Mouse (Mus musculus) right cerebral cortex, postnatal 14 days (tissue): ENCODE results near the gene H2-DMb2.

ENCODE experiments used
- DNase-seq: peaks from one replicate; pipeline ENCODE4 v3.0.0; 2022

H2-DMb2 gene

DNA sequence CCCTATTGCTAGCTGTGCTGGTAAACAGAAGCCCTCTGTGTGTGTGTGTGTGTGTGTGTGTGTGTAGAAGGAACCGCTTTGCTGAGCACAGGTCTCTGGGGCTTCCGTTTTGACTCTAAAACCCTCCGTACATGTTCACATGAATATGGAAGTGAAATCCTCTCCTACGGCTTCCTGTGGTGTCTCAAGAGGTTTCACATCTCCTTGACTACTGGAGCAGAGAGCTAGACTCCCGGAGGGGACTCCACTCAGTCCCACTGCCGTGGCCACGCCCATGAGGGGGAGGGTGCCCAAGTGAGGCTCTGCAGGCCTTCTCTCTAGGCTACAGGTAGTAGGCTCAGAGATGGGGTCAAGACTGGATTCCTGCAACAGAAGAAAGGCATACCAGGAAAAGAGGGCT is at the start of gene H2-DMb2:
Gene H2-DMb2 (plus strand): TSS at position 275 of the 400 bp plus-strand sequence.
- no peak for DNase-seq

GRCm38 (mm10) chr17:34094283-34095035 is 48.6 kb upstream of the H2-DMb2 start:
- no peak for DNase-seq

DNA sequence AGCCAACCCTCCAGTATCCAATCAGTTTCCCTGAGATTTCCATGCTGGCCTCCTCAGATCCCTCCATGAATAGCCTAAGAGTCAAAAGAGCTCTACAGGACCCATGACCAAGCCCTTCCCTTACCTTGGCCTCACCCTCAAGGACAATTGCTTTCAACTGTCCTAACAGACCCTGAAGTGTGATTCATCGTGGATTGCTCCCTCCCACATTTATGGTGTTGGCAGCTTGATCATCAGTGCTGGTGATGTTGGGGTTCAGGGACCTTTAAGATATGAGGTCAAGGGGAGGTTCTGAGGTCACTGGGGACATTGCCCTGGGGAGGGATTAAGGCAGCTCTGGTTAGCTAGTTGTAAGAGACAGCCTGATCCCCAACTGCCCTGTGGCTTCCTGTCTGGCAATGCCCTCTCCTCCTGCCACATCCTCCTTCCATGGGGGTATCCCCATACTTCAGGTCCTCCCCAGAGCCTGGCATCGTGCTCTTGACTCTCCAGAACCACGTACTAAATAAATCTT is 46.6 kb upstream of the H2-DMb2 start:
- DNase-seq, result no peak

GRCm38 (mm10) chr17:34097272-34097671 is 45.8 kb upstream of the H2-DMb2 start:
- no peak for DNase-seq

GRCm38 (mm10) chr17:34098709-34099479 is 44.2 kb upstream of the H2-DMb2 start:
- no peak for DNase-seq

DNA sequence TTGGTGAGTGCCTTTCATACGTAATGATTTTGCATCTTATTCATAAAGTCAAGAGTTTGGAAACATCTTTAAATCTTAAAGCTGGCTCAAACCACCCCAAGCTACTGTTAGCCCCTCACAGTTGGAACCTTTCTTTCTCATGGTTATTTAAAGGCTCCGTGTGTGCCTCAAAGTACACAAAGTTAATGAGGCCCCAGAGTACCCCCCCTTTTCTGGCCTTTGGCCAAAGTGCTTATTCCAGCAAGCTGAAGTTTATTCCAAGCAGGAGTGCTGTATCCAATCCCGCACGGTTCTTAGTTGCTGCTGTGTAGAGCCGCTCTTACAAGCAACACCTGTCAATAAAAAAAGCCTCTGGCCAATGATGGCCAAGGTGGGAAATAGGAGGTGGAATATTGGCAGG is 43.6 kb upstream of the H2-DMb2 start:
- DNase-seq, result no peak

DNA sequence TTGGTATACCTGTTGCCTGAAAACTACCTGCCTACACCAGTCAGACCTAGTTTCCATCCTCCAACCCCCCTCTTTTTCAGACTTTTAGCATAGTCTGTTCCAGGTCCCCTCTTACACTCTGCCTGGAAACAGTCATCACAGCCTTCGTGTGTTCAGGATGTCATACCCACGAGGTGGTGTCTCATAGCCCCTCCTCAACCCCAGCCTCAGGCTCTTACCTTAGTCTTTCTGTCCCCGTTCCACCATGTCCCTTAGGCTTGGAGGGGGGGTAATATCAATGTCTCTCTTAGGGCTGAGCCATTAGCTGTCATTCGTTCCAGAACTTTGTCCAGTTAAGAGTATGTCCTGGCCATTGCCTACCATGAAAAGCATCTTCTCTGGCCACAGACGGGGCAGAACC is 41.9 kb upstream of the H2-DMb2 start:
- DNase-seq, result no peak

- peak; percentile 97 for DNase-seq
Measured at GRCm38 (mm10) chr17:34101604-34102032, 41.5 kb upstream of the H2-DMb2 start.

DNA sequence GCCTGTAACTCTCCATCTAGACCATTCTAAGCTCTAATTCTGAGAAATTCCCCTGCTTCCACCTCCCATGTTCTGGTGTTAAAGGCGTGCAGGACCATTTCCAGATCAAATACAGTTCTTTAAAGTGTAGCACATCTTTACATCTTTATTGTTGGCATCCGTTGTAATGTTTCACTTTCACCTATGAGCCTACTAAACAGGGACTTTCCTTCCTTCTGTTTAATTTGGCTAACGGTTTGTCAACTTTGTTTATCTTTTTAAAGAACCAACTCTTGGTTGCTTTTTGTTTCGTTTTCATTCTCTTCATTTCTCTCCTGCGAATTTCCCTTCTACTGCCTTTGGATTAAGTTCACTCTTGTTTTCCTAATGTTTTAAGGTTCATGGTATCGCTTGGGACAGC is 40.3 kb upstream of the H2-DMb2 start:
- no peak for DNase-seq

DNA sequence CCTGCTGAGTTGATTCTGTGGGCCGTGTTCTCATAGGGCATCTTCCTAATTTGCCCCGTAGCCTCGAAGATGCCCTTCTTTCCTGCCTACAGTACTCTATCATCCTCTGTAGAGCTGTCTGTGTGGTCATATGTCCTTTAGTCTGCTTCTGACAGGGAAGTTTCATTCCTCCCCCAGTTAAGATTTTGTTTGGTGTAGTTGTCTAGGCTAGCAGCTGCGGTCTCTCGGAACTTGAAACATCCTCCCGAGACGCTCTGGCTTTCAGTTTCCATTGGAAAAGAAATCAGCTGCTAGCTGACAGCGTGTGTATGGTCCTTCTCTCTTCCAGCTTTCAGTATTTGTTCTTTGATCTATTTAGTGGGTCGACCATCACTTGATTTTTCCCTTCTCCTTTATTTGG is 38.3 kb upstream of the H2-DMb2 start:
- no peak for DNase-seq

DNA sequence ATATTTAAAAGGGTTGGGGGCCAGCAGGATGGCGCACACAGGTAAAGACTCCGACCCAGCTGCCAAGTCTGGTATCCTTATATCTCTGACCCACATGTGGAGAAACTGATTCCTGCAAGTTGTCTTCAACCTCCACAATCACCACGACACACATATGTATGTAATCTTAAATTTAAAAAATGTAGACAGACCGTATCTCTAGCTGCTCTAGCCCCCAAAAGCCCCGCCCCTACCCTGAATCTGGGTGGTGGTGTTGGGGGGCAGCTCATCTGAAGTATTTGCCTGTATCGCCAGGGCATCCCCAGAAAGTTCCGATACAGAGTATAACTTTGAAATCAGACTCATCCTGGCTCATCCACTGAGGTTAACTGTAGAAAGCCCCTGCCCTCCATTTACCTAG is 36.6 kb upstream of the H2-DMb2 start:
- DNase-seq, result no peak

- no peak for DNase-seq
Measured at GRCm38 (mm10) chr17:34107109-34107867, 35.8 kb upstream of the H2-DMb2 start.

DNA sequence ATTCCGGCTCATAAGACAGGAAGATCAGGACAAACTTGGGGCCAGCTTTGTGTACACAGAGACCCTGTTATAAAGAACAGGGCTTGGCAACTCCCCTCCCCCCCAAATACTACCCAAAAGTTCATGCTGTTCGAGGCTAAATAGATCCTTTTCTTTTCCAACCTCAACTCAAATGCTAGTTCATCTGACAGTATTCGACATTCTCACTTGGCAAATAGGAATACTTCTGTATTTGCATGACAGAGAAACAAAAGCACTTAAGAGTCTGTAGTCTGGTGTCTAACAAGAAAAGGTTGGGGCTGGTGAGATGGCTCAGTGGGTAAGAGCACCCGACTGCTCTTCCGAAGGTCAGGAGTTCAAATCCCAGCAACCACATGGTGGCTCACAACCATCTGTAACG is 34.6 kb upstream of the H2-DMb2 start:
- DNase-seq, result no peak

- no peak for DNase-seq
Measured at GRCm38 (mm10) chr17:34109038-34109805, 33.9 kb upstream of the H2-DMb2 start.

DNA sequence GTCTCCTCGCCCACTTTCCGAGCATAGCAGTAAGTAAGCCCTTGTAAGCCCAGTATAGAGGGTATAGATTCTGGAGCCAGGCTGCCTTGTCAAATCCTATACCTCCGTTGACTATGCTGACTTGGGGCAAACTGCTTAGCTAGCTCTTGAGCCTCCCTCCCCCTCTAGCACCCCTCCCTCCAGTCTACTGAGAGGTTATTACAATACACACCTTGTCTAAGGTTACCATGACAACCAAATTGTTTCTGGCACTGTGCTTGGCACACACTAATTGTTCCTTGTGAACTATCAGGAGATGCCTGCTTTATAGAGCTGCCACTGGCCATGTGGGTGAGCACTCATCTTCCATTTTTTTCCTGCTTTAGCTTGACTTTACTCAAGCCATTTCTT is 33.3 kb upstream of the H2-DMb2 start:
- no peak for DNase-seq

GRCm38 (mm10) chr17:34110309-34110708 is 32.8 kb upstream of the H2-DMb2 start:
- DNase-seq, result no peak

DNA sequence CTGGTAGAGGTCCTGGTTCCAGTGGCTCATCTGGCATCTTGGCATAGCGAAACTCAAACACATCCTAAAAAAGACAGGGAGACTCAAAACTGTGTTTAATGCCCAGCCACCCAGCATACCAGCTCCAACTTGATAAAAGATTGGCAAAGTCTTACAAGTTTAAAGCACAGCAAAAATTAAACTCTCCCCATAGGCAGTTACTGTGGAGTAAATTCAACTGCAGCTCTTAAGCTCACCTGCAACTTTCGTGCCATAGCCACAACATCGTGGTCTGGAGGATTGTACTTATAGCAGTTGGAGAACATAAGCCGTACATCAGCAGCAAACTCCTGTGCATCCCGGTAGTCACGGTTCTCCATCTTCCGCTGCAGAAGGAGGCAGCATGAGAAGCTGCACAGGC is 29.0 kb upstream of the H2-DMb2 start:
- no peak for DNase-seq

DNA sequence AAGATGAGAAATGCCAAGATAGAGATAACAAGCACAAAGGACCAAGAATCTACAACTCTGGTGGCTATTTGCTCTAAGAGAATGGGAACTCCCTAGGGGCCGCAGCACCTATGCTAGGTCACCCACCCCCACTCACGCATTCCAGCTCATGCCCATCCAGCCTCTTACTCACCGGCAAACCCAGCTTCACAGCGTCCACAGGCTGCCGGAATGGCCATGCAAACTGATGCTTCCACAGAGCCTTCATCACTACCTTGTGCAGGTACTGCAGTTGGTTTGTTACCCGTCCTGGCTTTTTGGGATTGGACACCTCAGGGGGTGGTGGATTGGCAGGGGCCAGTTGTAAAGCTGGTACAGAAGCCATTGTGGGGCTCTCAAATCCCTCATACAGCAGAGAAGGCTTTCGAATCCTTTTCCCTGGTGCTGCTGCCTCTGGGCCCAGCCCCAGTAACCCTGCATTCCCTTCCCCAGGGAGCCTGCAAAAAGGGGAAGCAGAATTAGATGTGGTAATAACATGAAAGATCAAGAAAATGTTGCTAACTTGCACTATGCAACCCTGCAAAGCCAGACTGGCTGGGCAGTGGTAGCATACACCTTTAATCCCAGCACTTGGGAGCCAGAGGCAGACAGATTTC is 26.3 kb upstream of the H2-DMb2 start:
- DNase-seq, result no peak

- no peak for DNase-seq
Measured at GRCm38 (mm10) chr17:34117421-34118112, 25.5 kb upstream of the H2-DMb2 start.

- DNase-seq, result peak; percentile 62
Measured at GRCm38 (mm10) chr17:34118113-34118872, 24.8 kb upstream of the H2-DMb2 start.

DNA sequence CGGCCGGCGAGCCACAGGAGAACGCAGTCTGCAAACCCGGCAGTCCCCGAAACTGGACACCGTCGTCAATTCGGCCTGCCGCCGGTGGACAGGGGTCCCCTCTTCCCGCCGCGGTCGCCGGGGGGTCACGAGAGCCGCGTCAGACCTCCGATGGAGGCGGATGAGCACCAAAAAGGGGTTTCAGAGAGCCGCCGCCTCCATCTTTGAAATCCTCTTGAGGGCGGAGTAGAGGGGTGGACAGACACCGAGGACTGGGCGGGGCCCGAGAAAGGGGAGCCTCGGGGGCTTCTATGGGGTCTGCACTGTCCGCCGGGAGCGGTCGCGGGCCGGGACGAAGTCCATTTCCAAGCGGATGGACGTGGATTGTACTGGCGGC is 24.2 kb upstream of the H2-DMb2 start:
- DNase-seq, result no peak
